Comparison of ENCODE assay signal across 9 mouse cellular contexts in the genomic region with DNA sequence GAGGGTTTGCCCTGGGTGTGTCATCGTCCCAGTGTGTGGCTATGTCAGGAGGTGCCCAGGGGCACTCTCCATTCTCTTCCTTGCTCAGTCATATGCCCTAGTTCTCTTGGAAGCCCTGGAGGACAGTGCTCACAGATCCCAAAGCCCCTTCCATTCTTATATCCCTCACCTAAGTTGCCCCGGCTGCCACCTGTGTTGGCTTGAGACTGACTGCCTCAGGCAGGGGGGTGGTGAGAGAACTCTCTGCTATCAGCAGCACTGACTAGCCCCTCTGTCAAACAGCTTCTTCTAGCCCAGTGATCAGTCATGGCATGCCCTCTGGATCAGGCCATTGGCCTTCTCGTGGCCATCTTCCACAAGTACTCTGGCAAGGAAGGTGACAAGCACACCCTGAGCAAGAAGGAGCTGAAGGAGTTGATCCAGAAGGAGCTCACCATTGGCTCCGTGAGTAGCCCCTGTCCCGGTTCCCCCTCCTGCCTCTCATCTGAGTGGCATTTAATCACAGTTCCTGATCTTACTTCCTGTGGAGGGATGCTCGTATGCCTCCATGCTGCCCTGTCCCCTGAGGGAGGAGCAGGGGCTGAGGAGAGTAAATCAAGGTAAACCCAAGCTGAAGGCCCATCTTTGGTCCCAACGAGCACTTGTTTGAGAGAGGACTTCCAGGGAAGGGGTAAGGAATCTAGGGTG. TPM values are rescaled to one million over a fixed set of nuclear protein-coding genes. Genes with fewer than 3 reads are reported as not detected.
A peak's percentile ranks its signal among the peaks of the same experiment; 100 is the strongest.
DNase-seq lines count a peak whose midpoint lies in the region; ATAC-seq and TF ChIP-seq lines count a peak whose summit lies in the region.
"Had no signal": no experiment of that assay in that cellular context is flagged by ENCODE, and none has a peak within 500 bp of the region (broad histone marks: within the 10 kb centered on the region; RNA-seq: fewer than 3 reads in every experiment).

No protein-coding gene starts in this region.

- 56% methylated on average over 7 of the region's 7 CpGs for WGBS in kidney, embryonic 15.5 days
- 74% methylated on average over 7 of the region's 7 CpGs for WGBS in hindbrain, embryonic 14.5 days
- WGBS in midbrain, embryonic 14.5 days = 72% methylated on average over 7 of the region's 7 CpGs

- peak overlapping the region; percentile 25; the same call in 1 of the 2 replicates for H3K9ac ChIP-seq in kidney, embryonic 15.5 days
- H3K9ac ChIP-seq in hindbrain, embryonic 14.5 days = no peak overlapping the region
- no peak overlapping the region for H3K9ac ChIP-seq in midbrain, embryonic 14.5 days (replicated peaks; ENCODE audit: low read length)

- H3K9me3 ChIP-seq in kidney, embryonic 15.5 days (replicated peaks) = no peaks in the 10 kb centered on the region
- no peaks in the 10 kb centered on the region for H3K9me3 ChIP-seq in hindbrain, embryonic 14.5 days (ENCODE audit: control insufficient read depth, low read length)
- no peaks in the 10 kb centered on the region; the same call in 1 of the 2 replicates for H3K9me3 ChIP-seq in midbrain, embryonic 14.5 days (ENCODE audit: control insufficient read depth, low read length)

- H3K36me3 ChIP-seq in kidney, embryonic 15.5 days = no peaks in the 10 kb centered on the region
- H3K36me3 ChIP-seq in hindbrain, embryonic 14.5 days (replicated peaks; ENCODE audit: control insufficient read depth, insufficient read depth) = no peaks in the 10 kb centered on the region
- no peaks in the 10 kb centered on the region for H3K36me3 ChIP-seq in midbrain, embryonic 14.5 days (ENCODE audit: control insufficient read depth, insufficient read depth, low read length)

- H3K27me3 ChIP-seq in kidney, embryonic 15.5 days = no peaks in the 10 kb centered on the region
- H3K27me3 ChIP-seq in hindbrain, embryonic 14.5 days (ENCODE audit: control insufficient read depth, insufficient read depth, low read length) = 0 out of 2 replicates have a peak, but pooled peaks cover 4% of the 10 kb centered on the region
- no peaks in the 10 kb centered on the region for H3K27me3 ChIP-seq in midbrain, embryonic 14.5 days (ENCODE audit: control insufficient read depth, insufficient read depth, low read length)

- H3K4me3 ChIP-seq in kidney, embryonic 15.5 days (replicated peaks) = peak overlapping the region; percentile 41
- peak overlapping the region; percentile 60 for H3K4me3 ChIP-seq in bone marrow macrophage, adult 2 months (ENCODE audit: insufficient read depth, low read length)
- no peak overlapping the region for H3K4me3 ChIP-seq in hindbrain, embryonic 14.5 days (replicated peaks; ENCODE audit: low read length)
- H3K4me3 ChIP-seq in midbrain, embryonic 14.5 days (replicated peaks; ENCODE audit: low read depth, low read length) = no peak overlapping the region

- no peak for TF ChIP-seq POLR2A in bone marrow macrophage, adult 2 months (IDR thresholded peaks at IDR 0.05; ENCODE audit: borderline replicate concordance, low read depth, low read length)

- no peak for ATAC-seq in kidney, embryonic 15.5 days (replicated peaks; ENCODE audit: low FRiP score)
- no peak for ATAC-seq in hindbrain, embryonic 14.5 days (ENCODE audit: low FRiP score)
- ATAC-seq in midbrain, embryonic 14.5 days (ENCODE audit: low FRiP score, low TSS enrichment) = no peak

- 0 out of 2 replicates have a peak overlapping the region, but pooled peaks have one; percentile 27 for H3K27ac ChIP-seq in kidney, embryonic 15.5 days
- H3K27ac ChIP-seq in bone marrow macrophage, adult 2 months (ENCODE audit: insufficient read depth, low read depth, low read length) = peak overlapping the region; percentile 36
- H3K27ac ChIP-seq in hindbrain, embryonic 14.5 days = no peak overlapping the region
- H3K27ac ChIP-seq in midbrain, embryonic 14.5 days (replicated peaks; ENCODE audit: low read depth, low read length) = no peak overlapping the region

- DNase-seq in kidney, postnatal 36 days = no peak
- DNase-seq in hindbrain, embryonic 14.5 days (ENCODE audit: low spot score) = no peak
- no peak for DNase-seq in midbrain, embryonic 14.5 days
- no peak for DNase-seq in frontal cortex, postnatal 14 days (ENCODE audit: low spot score in 2 of 2)
- no peak for DNase-seq in adrenal gland, postnatal 4 days (ENCODE audit: low spot score in 2 of 2)
- no peak for DNase-seq in layer of hippocampus, postnatal 36 days

- peaks cover 40% of the 10 kb centered on the region for H3K4me1 ChIP-seq in kidney, embryonic 15.5 days
- peaks cover 36% of the 10 kb centered on the region for H3K4me1 ChIP-seq in bone marrow macrophage, adult 2 months (ENCODE audit: control insufficient read depth, insufficient read depth, low read length)
- H3K4me1 ChIP-seq in hindbrain, embryonic 14.5 days (replicated peaks; ENCODE audit: control insufficient read depth, insufficient read depth, low read length) = no peaks in the 10 kb centered on the region
- H3K4me1 ChIP-seq in midbrain, embryonic 14.5 days (ENCODE audit: control insufficient read depth, insufficient read depth, low read length) = peaks cover 7% of the 10 kb centered on the region

- peak overlapping the region; percentile 70 for H3K4me2 ChIP-seq in kidney, embryonic 15.5 days
- H3K4me2 ChIP-seq in hindbrain, embryonic 14.5 days (replicated peaks) = peak overlapping the region; percentile 62
- peak overlapping the region; percentile 59 for H3K4me2 ChIP-seq in midbrain, embryonic 14.5 days (ENCODE audit: low read length)

- no peak for TF ChIP-seq CTCF in bone marrow macrophage, adult 2 months (IDR thresholded peaks at IDR 0.05; ENCODE audit: low read depth, low read length)

RNA-seq across cellular contexts. Expression of a gene that starts 0.9 kb away (rescaled TPM):
- 168 and 169 TPM in 2 replicates for polyA plus RNA-seq in kidney, embryonic 15.5 days (2015; fragmentation: Nextera tagmentation; extraction: Ambion mirVana)
- 1,285 and 1,346 TPM in 2 replicates for polyA plus RNA-seq in bone marrow macrophage, adult 2 months (2012; ENCODE audit: insufficient read depth, insufficient read length, missing spikeins)
- 35.0 and 46.9 TPM in 2 replicates for polyA plus RNA-seq in hindbrain, embryonic 14.5 days (2014; fragmentation: Nextera tagmentation; extraction: Ambion mirVana)
- 4.6 and 32.0 TPM in 2 replicates for polyA plus RNA-seq in midbrain, embryonic 14.5 days (2014; fragmentation: Nextera tagmentation; extraction: Ambion mirVana)
- total RNA-seq in adrenal gland, postnatal 4 days (2021) = 10 to 100 TPM; 71.7 to 72.5 TPM
- total RNA-seq in layer of hippocampus, postnatal 36 days (2021) = 10 to 100 TPM; 18.8 to 23.5 TPM

RNA-seq across cellular contexts. Expression of a gene that starts 5.3 kb away (rescaled TPM):
- 0.46 TPM in 1 of 2 replicates, not detected in the other for polyA plus RNA-seq in kidney, embryonic 15.5 days (2015; fragmentation: Nextera tagmentation; extraction: Ambion mirVana)
- polyA plus RNA-seq in bone marrow macrophage, adult 2 months (2012; ENCODE audit: insufficient read depth, insufficient read length, missing spikeins) = not detected in 2 replicates
- polyA plus RNA-seq in hindbrain, embryonic 14.5 days (2014; fragmentation: Nextera tagmentation; extraction: Ambion mirVana) = not detected in 2 replicates
- not detected in 2 replicates for polyA plus RNA-seq in midbrain, embryonic 14.5 days (2014; fragmentation: Nextera tagmentation; extraction: Ambion mirVana)
- not detected for total RNA-seq in adrenal gland, postnatal 4 days (2021)
- total RNA-seq in layer of hippocampus, postnatal 36 days (2021) = not detected
- polyA plus RNA-seq: gonadal fat pad, adult 2 months had no signal

RNA-seq across cellular contexts. Expression of a gene that starts 10.0 kb away (rescaled TPM):
- polyA plus RNA-seq in kidney, embryonic 15.5 days (2015; fragmentation: Nextera tagmentation; extraction: Ambion mirVana) = 4.2 and 6.4 TPM in 2 replicates
- 2,861 and 3,059 TPM in 2 replicates for polyA plus RNA-seq in bone marrow macrophage, adult 2 months (2012; ENCODE audit: insufficient read depth, insufficient read length, missing spikeins)
- 1.2 and 1.6 TPM in 2 replicates for polyA plus RNA-seq in hindbrain, embryonic 14.5 days (2014; fragmentation: Nextera tagmentation; extraction: Ambion mirVana)
- 1.5 TPM in 1 of 2 replicates, not detected in the other for polyA plus RNA-seq in midbrain, embryonic 14.5 days (2014; fragmentation: Nextera tagmentation; extraction: Ambion mirVana)
- 10 to 100 TPM; 11.4 to 14.7 TPM for total RNA-seq in adrenal gland, postnatal 4 days (2021)
- 1 to 10 TPM; 2.7 to 3.8 TPM for total RNA-seq in layer of hippocampus, postnatal 36 days (2021)

RNA-seq across cellular contexts. Expression of a gene that starts 11.9 kb away (rescaled TPM):
- polyA plus RNA-seq in kidney, embryonic 15.5 days (2015; fragmentation: Nextera tagmentation; extraction: Ambion mirVana) = not detected in 2 replicates
- not detected in 2 replicates for polyA plus RNA-seq in bone marrow macrophage, adult 2 months (2012; ENCODE audit: insufficient read depth, insufficient read length, missing spikeins)
- not detected in 2 replicates for polyA plus RNA-seq in hindbrain, embryonic 14.5 days (2014; fragmentation: Nextera tagmentation; extraction: Ambion mirVana)
- polyA plus RNA-seq in midbrain, embryonic 14.5 days (2014; fragmentation: Nextera tagmentation; extraction: Ambion mirVana) = not detected in 2 replicates
- total RNA-seq in adrenal gland, postnatal 4 days (2021) = not detected
- total RNA-seq in layer of hippocampus, postnatal 36 days (2021) = not detected
- polyA plus RNA-seq: gonadal fat pad, adult 2 months had no signal

RNA-seq across cellular contexts. Expression of a gene that starts 23.6 kb away (rescaled TPM):
- not detected in 2 replicates for polyA plus RNA-seq in kidney, embryonic 15.5 days (2015; fragmentation: Nextera tagmentation; extraction: Ambion mirVana)
- not detected in 2 replicates for polyA plus RNA-seq in bone marrow macrophage, adult 2 months (2012; ENCODE audit: insufficient read depth, insufficient read length, missing spikeins)
- not detected in 2 replicates for polyA plus RNA-seq in hindbrain, embryonic 14.5 days (2014; fragmentation: Nextera tagmentation; extraction: Ambion mirVana)
- not detected in 2 replicates for polyA plus RNA-seq in midbrain, embryonic 14.5 days (2014; fragmentation: Nextera tagmentation; extraction: Ambion mirVana)
- total RNA-seq in adrenal gland, postnatal 4 days (2021) = not detected
- not detected for total RNA-seq in layer of hippocampus, postnatal 36 days (2021)
- polyA plus RNA-seq: gonadal fat pad, adult 2 months had no signal

Comparison
In these comparisons a context has a peak if more than half of its experiments do, and no peak if none do; other contexts are left out.
1. H3K27ac ChIP-seq: peak in kidney, embryonic 15.5 days (single experiment) and bone marrow macrophage, adult 2 months (single experiment); none in hindbrain, embryonic 14.5 days (single experiment) and midbrain, embryonic 14.5 days (single experiment).
2. H3K4me3 ChIP-seq: peak in kidney, embryonic 15.5 days (single experiment) and bone marrow macrophage, adult 2 months (single experiment); none in hindbrain, embryonic 14.5 days (single experiment) and midbrain, embryonic 14.5 days (single experiment).
3. RNA of a gene that starts 10.0 kb away (polyA plus RNA-seq): 2,861 to 3,059 TPM in bone marrow macrophage, adult 2 months; 4.2 to 6.4 TPM in kidney, embryonic 15.5 days, 1.5 TPM in midbrain, embryonic 14.5 days and 1.2 to 1.6 TPM in hindbrain, embryonic 14.5 days; every median in the first group is over 100 times any median in the second.
4. Peak in every context shown above with its lines, with median percentiles within 50 percentile points of each other: H3K4me2 ChIP-seq.